Mouse (Mus musculus) MEL (cell line): ENCODE results near the gene Atp4b. TPM values are rescaled to one million over a fixed set of nuclear protein-coding genes. Genes with fewer than 3 reads are reported as not detected.

Source experiments
- DNase-seq: peaks from one replicate; pipeline ENCODE4 v3.0.0; 2011; ENCODE audit warnings: low read depth, low spot score
- H3K27ac ChIP-seq: 2 replicates; pipeline ENCODE4 v1.5.1; 2012; ENCODE audit warnings: low read depth, mild to moderate bottlenecking, control low read depth, low read length, moderate library complexity; ENCODE audit not compliant: control insufficient read depth
- H3K27me3 ChIP-seq, 2 experiments: fragments of 150-350 bp in 1 of 2; sonication (generic) in 1 of 2; 2 replicates each; pipeline ENCODE4 v1.6.1; 2012; ENCODE audit warnings: low read length in 2 of 2, mild to moderate bottlenecking in 2 of 2, improper control_type of control experiment in 1 of 2, moderate library complexity in 1 of 2; ENCODE audit not compliant: insufficient read depth in 2 of 2, control insufficient read depth in 1 of 2
- H3K36me3 ChIP-seq, 2 experiments: 2 replicates each; pipeline ENCODE4 v1.6.1; 2012 to 2014; ENCODE audit warnings: low read length in 2 of 2, improper control_type of control experiment in 1 of 2, inconsistent platforms in 1 of 2, mild to moderate bottlenecking in 1 of 2; ENCODE audit not compliant: insufficient read depth in 2 of 2, control insufficient read depth in 1 of 2
- H3K4me1 ChIP-seq, 2 experiments: fragments of 150-350 bp in 1 of 2; sonication (generic) in 1 of 2; 2 replicates each; pipeline ENCODE4 v1.6.1; 2012; ENCODE audit warnings: low read length in 2 of 2, improper control_type of control experiment in 1 of 2, mild to moderate bottlenecking in 1 of 2; ENCODE audit not compliant: insufficient read depth in 2 of 2, control insufficient read depth in 1 of 2
- H3K4me3 ChIP-seq, 2 experiments: fragments of 150-350 bp in 1 of 2; sonication (generic) in 1 of 2; 2 replicates each; pipeline ENCODE4 v1.5.1; 2012; ENCODE audit warnings: low read depth in 2 of 2, low read length in 2 of 2, mild to moderate bottlenecking in 2 of 2, moderate library complexity in 2 of 2, control low read depth in 1 of 2, improper control_type of control experiment in 1 of 2; ENCODE audit not compliant: control insufficient read depth in 1 of 2, insufficient read depth in 1 of 2
- H3K79me2 ChIP-seq: 2 replicates; pipeline ENCODE4 v1.6.1; 2012; ENCODE audit warnings: mild to moderate bottlenecking, low read length, moderate library complexity; ENCODE audit not compliant: control insufficient read depth, poor library complexity, insufficient read depth
- H3K9ac ChIP-seq: 2 replicates; pipeline ENCODE4 v1.6.1; 2012; ENCODE audit warnings: low read depth, mild to moderate bottlenecking, control low read depth, low read length, moderate library complexity; ENCODE audit not compliant: control insufficient read depth, poor library complexity, severe bottlenecking
- H3K9me3 ChIP-seq: fragments of 150-350 bp; sonication (generic); replicated peaks from 2 replicates; pipeline ENCODE4 v1.6.1; 2012; ENCODE audit warnings: mild to moderate bottlenecking, low read length, improper control_type of control experiment, moderate library complexity; ENCODE audit not compliant: insufficient read depth
- ELF1 ChIP-seq: IDR thresholded peaks from 2 replicates; pipeline ENCODE4 v1.6.1; 2014; ENCODE audit warnings: low read depth, mild to moderate bottlenecking, inconsistent platforms, low read length, improper control_type of control experiment, moderate library complexity
- EP300 ChIP-seq, 2 experiments: IDR thresholded peaks; 2 replicates each; pipeline ENCODE4 v1.6.1; 2011; ENCODE audit warnings: improper control_type of control experiment in 2 of 2, low read length in 2 of 2, low read depth in 1 of 2, mild to moderate bottlenecking in 1 of 2
- ETS1 ChIP-seq: IDR thresholded peaks from 2 replicates; pipeline ENCODE4 v1.6.1; 2012; ENCODE audit warnings: low read depth, mild to moderate bottlenecking, inconsistent platforms, low read length, improper control_type of control experiment, moderate library complexity
- GATA1 ChIP-seq: IDR thresholded peaks from 2 replicates; pipeline ENCODE4 v1.6.1; 2011; ENCODE audit warnings: low read depth, low read length, improper control_type of control experiment
- HCFC1 ChIP-seq: IDR thresholded peaks from 2 replicates; pipeline ENCODE4 v1.6.1; 2012; ENCODE audit warnings: low read depth, mild to moderate bottlenecking, inconsistent platforms, low read length, improper control_type of control experiment, moderate library complexity
- JUND ChIP-seq: IDR thresholded peaks from 2 replicates; pipeline ENCODE4 v1.6.1; 2011; ENCODE audit warnings: low read depth, mild to moderate bottlenecking, improper control_type of control experiment, low read length
- KAT2A ChIP-seq: conservative IDR thresholded peaks from 2 replicates; pipeline ENCODE4 v1.6.1; 2012; ENCODE audit warnings: low read depth, low read length, improper control_type of control experiment, inconsistent platforms
- MAFK ChIP-seq: IDR thresholded peaks from 2 replicates; pipeline ENCODE4 v1.6.1; 2011; ENCODE audit warnings: low read depth, mild to moderate bottlenecking, low read length, improper control_type of control experiment, borderline replicate concordance
- MXI1 ChIP-seq: IDR thresholded peaks from 2 replicates; pipeline ENCODE4 v1.6.1; 2011; ENCODE audit warnings: mild to moderate bottlenecking, low read depth, low read length, improper control_type of control experiment
- NELFE ChIP-seq: IDR thresholded peaks from 2 replicates; pipeline ENCODE4 v1.6.1; 2011; ENCODE audit warnings: low read depth, low read length, improper control_type of control experiment
- POLR2A ChIP-seq, 2 experiments: IDR thresholded peaks; 2 replicates each; pipeline ENCODE4 v1.6.1; 2011 to 2012; ENCODE audit warnings: low read length in 2 of 2, mild to moderate bottlenecking in 2 of 2, control low read depth in 1 of 2, improper control_type of control experiment in 1 of 2, low read depth in 1 of 2, moderate library complexity in 1 of 2; ENCODE audit not compliant: control insufficient read depth in 1 of 2, insufficient read depth in 1 of 2, poor library complexity in 1 of 2
- RAD21 ChIP-seq: IDR thresholded peaks from 2 replicates; pipeline ENCODE4 v1.6.1; 2011; ENCODE audit warnings: mild to moderate bottlenecking, low read depth, low read length, improper control_type of control experiment
- RCOR1 ChIP-seq: IDR thresholded peaks from 2 replicates; pipeline ENCODE4 v1.6.1; 2012; ENCODE audit warnings: low read depth, mild to moderate bottlenecking, inconsistent platforms, low read length, improper control_type of control experiment
- SMC3 ChIP-seq: IDR thresholded peaks from 2 replicates; pipeline ENCODE4 v1.6.1; 2011; ENCODE audit warnings: low read depth, low read length, improper control_type of control experiment
- TCF12 ChIP-seq: IDR thresholded peaks from 2 replicates; pipeline ENCODE4 v1.6.1; 2014; ENCODE audit warnings: low read depth, mild to moderate bottlenecking, inconsistent platforms, low read length, improper control_type of control experiment, moderate library complexity
- UBTF ChIP-seq: IDR thresholded peaks from 2 replicates; pipeline ENCODE4 v1.6.1; 2012; ENCODE audit warnings: low read depth, mild to moderate bottlenecking, inconsistent platforms, low read length, improper control_type of control experiment, moderate library complexity, borderline replicate concordance; ENCODE audit not compliant: insufficient read depth
- USF1 ChIP-seq: IDR thresholded peaks from 2 replicates; pipeline ENCODE4 v1.6.1; 2014; ENCODE audit warnings: low read depth, mild to moderate bottlenecking, inconsistent platforms, low read length, improper control_type of control experiment, moderate library complexity
- ZC3H11A ChIP-seq: IDR thresholded peaks from 2 replicates; pipeline ENCODE4 v1.6.1; 2012; ENCODE audit warnings: low read depth, mild to moderate bottlenecking, inconsistent platforms, low read length, improper control_type of control experiment
- ZNF384 ChIP-seq: IDR thresholded peaks from 2 replicates; pipeline ENCODE4 v1.6.1; 2012; ENCODE audit warnings: low read depth, mild to moderate bottlenecking, inconsistent platforms, low read length, improper control_type of control experiment
- polyA plus RNA-seq, 2 experiments: library from polyadenylated mRNA; stranded (reverse) in 1 of 2; unstranded in 1 of 2; fragments of >175 nt in 1 of 2; fragments of >200 nt in 1 of 2; gene quantifications; 2 replicates each; pipeline versions ENCODE4 v1.2.1 to v1.2.4; 2012; ENCODE audit warnings: low replicate concordance in 2 of 2, low read depth in 1 of 2; ENCODE audit not compliant: insufficient read length in 2 of 2, insufficient read depth in 1 of 2, missing spikeins in 1 of 2
- total RNA-seq: library from RNA; depleted of rRNA; stranded (reverse); fragments of 300-350 nt; gene quantifications from 2 replicates; pipeline ENCODE4 v1.2.3, GENCODE M21; 2012

Atp4b gene
- total and polyA plus RNA-seq, 3 experiments: 0.08 to 0.14 TPM; not detected in 1

DNA sequence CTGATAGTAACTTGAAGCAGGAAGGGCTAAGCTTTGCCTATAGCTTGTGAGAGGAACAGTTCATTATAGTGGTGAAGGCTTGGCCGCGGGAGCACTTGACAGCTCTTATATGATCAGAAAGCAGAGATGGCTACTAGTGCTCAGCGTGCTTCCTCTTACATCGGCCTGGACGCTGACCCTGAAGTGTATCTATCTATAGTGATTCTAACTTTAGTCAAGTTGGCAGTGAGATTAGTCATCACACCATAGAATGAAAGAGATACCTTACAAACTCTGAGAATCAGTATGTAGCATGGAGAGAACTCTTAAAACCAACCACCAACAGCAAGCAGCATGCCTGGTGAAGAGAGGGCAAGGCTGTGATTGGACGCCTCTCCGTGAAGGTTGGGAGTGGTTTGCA, 15.0 kb downstream of the Atp4b start:
- Histone ChIP-seq H3K9me3 (no peaks in the 10 kb centered on the region), H3K27me3 (no peaks in the 10 kb centered on the region), H3K36me3 (peaks cover 0 to 4% of the 10 kb centered on the region in 2 experiments; a peak in 1 of 4 replicates), H3K4me3 (no peak overlapping the region), H3K4me1 (no peaks in the 10 kb centered on the region), H3K27ac (no peak overlapping the region), H3K79me2 (no peaks in the 10 kb centered on the region), H3K9ac (no peak overlapping the region)
- DNase-seq: no peak
- TF ChIP-seq MXI1 (no peak), ETS1 (no peak), USF1 (no peak), NELFE (no peak), TCF12 (no peak), JUND (no peak), ELF1 (no peak), HCFC1 (no peak), ZNF384 (no peak), EP300 (IDR thresholded peaks at IDR 0.05; ENCODE audit: low read depth in 1 of 2, low read length in 2 of 2) (no peak), UBTF (no peak), MAFK (no peak)

DNA sequence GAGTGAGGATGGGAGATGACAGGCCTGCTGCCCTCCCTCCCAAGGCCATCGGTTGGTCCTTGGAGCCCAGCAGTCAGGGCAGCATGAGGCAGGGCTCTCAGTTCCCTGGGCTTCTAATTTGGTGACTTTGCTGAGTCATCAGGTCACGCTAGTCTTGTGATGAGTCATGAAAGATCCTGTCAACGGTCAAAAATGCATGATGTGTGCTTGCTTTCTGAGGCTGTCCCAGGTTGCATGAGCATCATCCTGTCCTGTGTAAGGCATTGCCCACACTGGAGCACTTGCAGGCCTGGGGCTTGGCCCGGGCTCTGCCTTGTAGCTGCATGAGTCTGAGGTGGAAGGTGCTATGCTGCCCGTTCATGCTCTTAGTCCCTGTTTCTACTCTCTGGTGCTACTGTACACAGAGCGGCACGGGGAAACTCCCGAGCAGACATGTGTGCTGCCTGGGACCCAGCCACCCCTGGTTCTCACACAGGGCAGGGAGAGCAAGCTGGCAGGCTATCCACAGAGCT, 23.4 kb downstream of the Atp4b start:
- Histone ChIP-seq H3K4me1 (no peaks in the 10 kb centered on the region), H3K9ac (no peak overlapping the region), H3K79me2 (no peaks in the 10 kb centered on the region), H3K36me3 (peaks cover 0 to 36% of the 10 kb centered on the region in 2 experiments; a peak in 2 of 4 replicates), H3K4me3 (no peak overlapping the region), H3K27me3 (no peaks in the 10 kb centered on the region), H3K27ac (no peak overlapping the region), H3K9me3 (no peaks in the 10 kb centered on the region)
- TF ChIP-seq SMC3 (no peak), GATA1 (no peak), KAT2A (no peak), ZC3H11A (no peak), POLR2A (IDR thresholded peaks at IDR 0.05; ENCODE audit: control insufficient read depth in 1 of 2, insufficient read depth in 1 of 2, low read depth in 1 of 2, low read length in 2 of 2, poor library complexity in 1 of 2) (no peak), RAD21 (no peak), RCOR1 (no peak), MAFK (peak; percentile 70; the same call in 1 of the 2 replicates)
- DNase-seq: peak; percentile 44
